In the genomic region with DNA sequence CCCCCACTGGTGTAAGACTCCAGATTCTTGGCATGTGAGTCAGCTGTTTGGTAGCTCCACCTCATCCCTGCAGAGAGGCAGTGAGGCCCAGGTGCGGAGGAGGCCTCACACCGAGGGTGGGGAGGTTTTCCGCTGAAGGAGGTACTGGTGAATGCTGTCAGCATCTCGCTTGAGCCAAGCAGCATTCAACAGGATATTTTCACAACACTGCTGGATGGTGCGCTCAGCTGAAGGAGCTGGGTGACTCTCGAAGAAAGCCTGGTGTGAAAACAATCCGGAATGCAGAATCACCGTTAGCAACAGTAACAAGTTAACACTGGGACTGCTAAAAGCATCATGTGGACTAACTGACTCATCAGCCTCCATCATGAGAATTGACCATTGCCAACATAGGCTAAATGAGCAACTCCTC, we compare ENCODE assay signal across 11 mouse cellular contexts. TPM values are rescaled to one million over a fixed set of nuclear protein-coding genes. Genes with fewer than 3 reads are reported as not detected.
A peak's percentile ranks its signal among the peaks of the same experiment; 100 is the strongest.
DNase-seq lines count a peak whose midpoint lies in the region; ATAC-seq and TF ChIP-seq lines count a peak whose summit lies in the region.
"Had no signal": no experiment of that assay in that cellular context is flagged by ENCODE, and none has a peak within 500 bp of the region (broad histone marks: within the 10 kb centered on the region; RNA-seq: fewer than 3 reads in every experiment).

No protein-coding gene starts in this region.

- DNase-seq in heart, adult 18-20 months = peak; percentile 22 to 51
- DNase-seq in heart, postnatal 25 days (ENCODE audit: low spot score) = no peak
- peak; percentile 52 to 77 for DNase-seq in frontal cortex, adult 2 months (ENCODE audit: extremely low spot score in 1 of 2, low spot score in 1 of 2)
- DNase-seq in lung, postnatal 0 days (ENCODE audit: low spot score) = peak; percentile 39
- no peak for DNase-seq in adrenal gland, adult 2 months
- DNase-seq in adrenal gland, postnatal 10 days = no peak

- 70% methylated on average over 8 of the region's 8 CpGs for WGBS in lung, postnatal 0 days

- no peak overlapping the region for H3K27ac ChIP-seq in lung, postnatal 0 days (ENCODE audit: low read length)
- H3K27ac ChIP-seq: macrophage; neural tube, embryonic 13.5 days had no signal

- no peaks in the 10 kb centered on the region for H3K9me3 ChIP-seq in lung, postnatal 0 days (ENCODE audit: low read length)
- H3K9me3 ChIP-seq: neural tube, embryonic 13.5 days had no signal

- no peak overlapping the region for H3K4me3 ChIP-seq in C2C12 (ENCODE audit: insufficient read depth, poor library complexity, severe bottlenecking)
- H3K4me3 ChIP-seq in lung, postnatal 0 days (ENCODE audit: low read depth, low read length) = no peak overlapping the region
- H3K4me3 ChIP-seq: neural tube, embryonic 13.5 days had no signal

- H3ac ChIP-seq in C2C12 (ENCODE audit: control insufficient read depth, insufficient read length, low read depth) = peak overlapping the region; percentile 18

- TF ChIP-seq CTCF in C2C12 (IDR thresholded peaks at IDR 0.05; ENCODE audit: control insufficient read depth, insufficient read depth, insufficient read length) = no peak
- no peak for TF ChIP-seq CTCF in lung, postnatal 0 days (IDR thresholded peaks at IDR 0.05)

- no peak overlapping the region for H3K9ac ChIP-seq in lung, postnatal 0 days (replicated peaks; ENCODE audit: low read depth)
- H3K9ac ChIP-seq: neural tube, embryonic 13.5 days had no signal

- intact Hi-C loops in heart, postnatal 25 days (cut with DNase I) = no loop called here

- no peaks in the 10 kb centered on the region for H3K4me1 ChIP-seq in lung, postnatal 0 days (ENCODE audit: insufficient read depth, low read depth, low read length)
- H3K4me1 ChIP-seq: neural tube, embryonic 13.5 days had no signal

- no peak for TF ChIP-seq EP300 in lung, postnatal 0 days (IDR thresholded peaks at IDR 0.05)

- no peaks in the 10 kb centered on the region for H3K79me3 ChIP-seq in C2C12 (ENCODE audit: low read depth)

- no peaks in the 10 kb centered on the region for H3K79me2 ChIP-seq in C2C12 (ENCODE audit: control insufficient read depth, insufficient read depth)

- H3K27me3 ChIP-seq in C2C12 (ENCODE audit: control insufficient read depth, insufficient read depth, insufficient read length) = no peaks in the 10 kb centered on the region
- H3K27me3 ChIP-seq in lung, postnatal 0 days (replicated peaks; ENCODE audit: insufficient read depth, low read length) = no peaks in the 10 kb centered on the region
- H3K27me3 ChIP-seq: neural tube, embryonic 13.5 days had no signal

- H3K36me3 ChIP-seq in C2C12 (ENCODE audit: control insufficient read depth, insufficient read depth) = peaks cover 66% of the 10 kb centered on the region
- peaks cover 23% of the 10 kb centered on the region for H3K36me3 ChIP-seq in lung, postnatal 0 days (ENCODE audit: insufficient read depth, low read length)

- peak; percentile 47 for ATAC-seq in lung, postnatal 0 days
- no peak for ATAC-seq in inflammation-experienced regulatory T-cells, adult 6 months
- ATAC-seq: hindbrain, embryonic 16.5 days had no signal

- H3K4me2 ChIP-seq in lung, postnatal 0 days (replicated peaks; ENCODE audit: low read depth, low read length) = no peak overlapping the region
- H3K4me2 ChIP-seq: neural tube, embryonic 13.5 days had no signal

TF ChIP-seq in C2C12, 6 proteins besides CTCF, POLR2A, EP300 and RAD21:
- TF ChIP-seq MAX (IDR thresholded peaks at IDR 0.05) (peak; percentile 23), FOSL1 (IDR thresholded peaks at IDR 0.05; ENCODE audit: insufficient read depth, low read length, poor library complexity, severe bottlenecking) (no peak), MYOG (IDR thresholded peaks at IDR 0.05; ENCODE audit: control insufficient read depth, extremely low read depth, insufficient read length) (no peak), USF1 (IDR thresholded peaks at IDR 0.05; ENCODE audit: low read depth) (peak; percentile 53), CEBPB (IDR thresholded peaks at IDR 0.05; ENCODE audit: low read depth) (no peak), MYOD1 (IDR thresholded peaks at IDR 0.05; ENCODE audit: control insufficient read depth, insufficient read length, low read depth) (peak; percentile 20)
TF ChIP-seq in C2C12: peak in this region for 3.

RNA-seq across cellular contexts. Expression of gene Kpnb1, which starts 19.3 kb away (rescaled TPM):
- 10 to 100 TPM; 80.8 to 82.9 TPM for total RNA-seq in heart, adult 18-20 months (2021)
- 10 to 100 TPM; 80.0 to 81.2 TPM for total RNA-seq in heart, postnatal 25 days (2021)
- polyA plus RNA-seq in C2C12 (2012; fragmentation: generic; extraction: Trizol) = 180 TPM
- polyA plus RNA-seq in frontal cortex, adult 2 months (2012; rRNA removed) = 76.4 and 80.7 TPM in 2 replicates
- 17.0 and 20.3 TPM in 2 replicates for polyA plus RNA-seq in lung, postnatal 0 days (2015; fragmentation: Nextera tagmentation; extraction: Ambion mirVana)
- 100 to 1,000 TPM in 1 of 2 experiments, 10 to 100 TPM in 1; 98.1 to 113 TPM for total RNA-seq in adrenal gland, adult 2 months (2021)
- polyA plus RNA-seq in adrenal gland, adult 2 months (2012; rRNA removed) = 8.8 and 11.4 TPM in 2 replicates
- total RNA-seq in adrenal gland, postnatal 10 days (2021) = 100 to 1,000 TPM; 109 to 115 TPM
- 10 to 100 TPM; 24.7 to 41.5 (median 26.2) TPM for polyA plus RNA-seq in inflammation-experienced regulatory T-cells, adult 6 months (2017; shearing (Covaris generic))

RNA-seq across cellular contexts. Expression of gene Tbkbp1, which starts 55.7 kb away (rescaled TPM):
- 10 to 100 TPM; 12.5 to 15.0 TPM for total RNA-seq in heart, adult 18-20 months (2021)
- 10 to 100 TPM; 13.3 to 16.7 TPM for total RNA-seq in heart, postnatal 25 days (2021)
- 0.46 TPM for polyA plus RNA-seq in C2C12 (2012; fragmentation: generic; extraction: Trizol)
- polyA plus RNA-seq in frontal cortex, adult 2 months (2012; rRNA removed) = 51.1 and 62.2 TPM in 2 replicates
- 8.1 and 8.9 TPM in 2 replicates for polyA plus RNA-seq in lung, postnatal 0 days (2015; fragmentation: Nextera tagmentation; extraction: Ambion mirVana)
- 10 to 100 TPM in 1 of 2 experiments, 1 to 10 TPM in 1; 9.7 to 13.1 TPM for total RNA-seq in adrenal gland, adult 2 months (2021)
- 33.8 and 53.8 TPM in 2 replicates for polyA plus RNA-seq in adrenal gland, adult 2 months (2012; rRNA removed)
- 10 to 100 TPM; 20.9 to 25.4 TPM for total RNA-seq in adrenal gland, postnatal 10 days (2021)
- polyA plus RNA-seq in inflammation-experienced regulatory T-cells, adult 6 months (2017; shearing (Covaris generic)) = under 1 TPM in 2 of 3 experiments, not detected in 1; 0.21 to 0.44 TPM

Comparison
In these comparisons a context has a peak if more than half of its experiments do, and no peak if none do; other contexts are left out.
1. DNase-seq: peak in heart, adult 18-20 months (2 of 2), frontal cortex, adult 2 months (2 of 2) and lung, postnatal 0 days (single experiment); none in heart, postnatal 25 days (single experiment), adrenal gland, adult 2 months (single experiment) and adrenal gland, postnatal 10 days (single experiment).